Mouse (Mus musculus) forebrain, embryonic 12.5 days (tissue): ENCODE measurements at regions not wholly inside any gene's neighbourhood (a gene's known extent, or its start where the extent isn't known, plus 50 kb on each side); places are given as distances from the start of the nearest gene placed in this dataset.

Source experiments
- ATAC-seq: fragments of 200-750 bp; cut with Nextera tagmentation; 2 replicates; pipeline ENCODE4 v1.8.0; 2017; ENCODE audit warnings: moderate TSS enrichment; ENCODE audit not compliant: low FRiP score
- H3K27ac ChIP-seq: fragments of 300-500 bp; sonication (generic); 2 replicates; pipeline ENCODE4 v1.5.1; 2016; ENCODE audit warnings: mild to moderate bottlenecking
- H3K27me3 ChIP-seq: fragments of 300-500 bp; sonication (generic); 2 replicates; pipeline ENCODE4 v1.6.1; 2016; ENCODE audit warnings: mild to moderate bottlenecking
- H3K36me3 ChIP-seq: fragments of 300-500 bp; sonication (generic); replicated peaks from 2 replicates; pipeline ENCODE4 v1.6.1; 2016; ENCODE audit warnings: mild to moderate bottlenecking
- H3K4me1 ChIP-seq: fragments of 300-500 bp; sonication (generic); 2 replicates; pipeline ENCODE4 v1.6.1; 2016
- H3K4me2 ChIP-seq: fragments of 300-500 bp; sonication (generic); 2 replicates; pipeline ENCODE4 v1.6.1; 2016; ENCODE audit warnings: mild to moderate bottlenecking, moderate library complexity
- H3K4me3 ChIP-seq: fragments of 300-500 bp; sonication (generic); replicated peaks from 2 replicates; pipeline ENCODE4 v1.5.1; 2016; ENCODE audit warnings: mild to moderate bottlenecking
- H3K9ac ChIP-seq: fragments of 300-500 bp; sonication (generic); 2 replicates; pipeline ENCODE4 v1.6.1; 2016; ENCODE audit warnings: mild to moderate bottlenecking
- H3K9me3 ChIP-seq: fragments of 300-500 bp; sonication (generic); 2 replicates; pipeline ENCODE4 v1.6.1; 2016
- WGBS: fragments of 180-500 bp; shearing (Covaris S2); methylation state at CpG from one replicate; pipeline ENCODE4 v1.1.7; 2016; 5-methylcytosine and 5-hydroxymethylcytosine counted together

- WGBS: 90% methylated on average over 1 of the region's 1 CpGs
- no peaks in the 10 kb centered on the region for H3K36me3 ChIP-seq
- ATAC-seq: no peak
These were observed 106.3 kb downstream of the D1Ertd622e start for GRCm38 (mm10) chr1:97555565-97555955.

DNA sequence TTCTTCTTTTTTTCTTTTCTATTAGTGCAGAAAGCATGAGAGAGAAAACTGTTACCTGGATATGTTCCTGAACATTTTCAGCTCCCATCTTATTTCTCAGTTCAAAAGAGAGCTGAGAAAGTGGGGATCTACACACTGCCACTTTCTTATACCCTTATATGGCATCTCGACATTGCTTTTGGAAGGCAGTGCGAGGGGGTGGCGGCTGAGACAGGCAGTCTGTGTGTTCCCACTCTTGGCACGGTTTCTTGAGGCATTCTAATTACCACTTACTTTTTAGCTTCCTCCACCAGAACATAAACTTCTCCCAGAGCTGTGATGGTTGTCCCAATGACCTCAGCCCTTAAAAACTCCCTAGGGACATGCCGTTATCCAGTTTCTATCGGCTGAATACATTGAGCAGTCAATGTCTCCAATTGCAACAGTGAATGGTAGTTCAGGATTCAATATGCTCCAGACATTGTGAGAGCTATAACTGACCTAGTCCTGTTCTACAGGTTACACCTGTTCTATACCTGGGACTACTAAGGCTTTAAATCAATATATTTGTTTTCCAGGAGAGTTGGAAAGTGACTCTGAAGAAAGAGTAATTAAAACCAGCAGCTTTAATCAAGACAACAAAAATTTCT, 106.8 kb downstream of the D1Ertd622e start:
- Histone ChIP-seq H3K27ac (no peak overlapping the region), H3K27me3 (no peaks in the 10 kb centered on the region), H3K4me1 (peaks cover 5% of the 10 kb centered on the region), H3K9ac (no peak overlapping the region), H3K4me2 (no peak overlapping the region), H3K4me3 (no peak overlapping the region), H3K9me3 (no peaks in the 10 kb centered on the region), H3K36me3 (no peaks in the 10 kb centered on the region)
- no peak for ATAC-seq
- WGBS: 81% methylated on average over 6 of the region's 6 CpGs

More at GRCm38 (mm10) chr1:97555565-97555955, 106.3 kb downstream of the D1Ertd622e start:
- Histone ChIP-seq H3K27ac (no peak overlapping the region), H3K4me2 (no peak overlapping the region), H3K27me3 (no peaks in the 10 kb centered on the region), H3K4me3 (no peak overlapping the region), H3K9me3 (no peaks in the 10 kb centered on the region), H3K9ac (no peak overlapping the region), H3K4me1 (peaks cover 5% of the 10 kb centered on the region)

DNA sequence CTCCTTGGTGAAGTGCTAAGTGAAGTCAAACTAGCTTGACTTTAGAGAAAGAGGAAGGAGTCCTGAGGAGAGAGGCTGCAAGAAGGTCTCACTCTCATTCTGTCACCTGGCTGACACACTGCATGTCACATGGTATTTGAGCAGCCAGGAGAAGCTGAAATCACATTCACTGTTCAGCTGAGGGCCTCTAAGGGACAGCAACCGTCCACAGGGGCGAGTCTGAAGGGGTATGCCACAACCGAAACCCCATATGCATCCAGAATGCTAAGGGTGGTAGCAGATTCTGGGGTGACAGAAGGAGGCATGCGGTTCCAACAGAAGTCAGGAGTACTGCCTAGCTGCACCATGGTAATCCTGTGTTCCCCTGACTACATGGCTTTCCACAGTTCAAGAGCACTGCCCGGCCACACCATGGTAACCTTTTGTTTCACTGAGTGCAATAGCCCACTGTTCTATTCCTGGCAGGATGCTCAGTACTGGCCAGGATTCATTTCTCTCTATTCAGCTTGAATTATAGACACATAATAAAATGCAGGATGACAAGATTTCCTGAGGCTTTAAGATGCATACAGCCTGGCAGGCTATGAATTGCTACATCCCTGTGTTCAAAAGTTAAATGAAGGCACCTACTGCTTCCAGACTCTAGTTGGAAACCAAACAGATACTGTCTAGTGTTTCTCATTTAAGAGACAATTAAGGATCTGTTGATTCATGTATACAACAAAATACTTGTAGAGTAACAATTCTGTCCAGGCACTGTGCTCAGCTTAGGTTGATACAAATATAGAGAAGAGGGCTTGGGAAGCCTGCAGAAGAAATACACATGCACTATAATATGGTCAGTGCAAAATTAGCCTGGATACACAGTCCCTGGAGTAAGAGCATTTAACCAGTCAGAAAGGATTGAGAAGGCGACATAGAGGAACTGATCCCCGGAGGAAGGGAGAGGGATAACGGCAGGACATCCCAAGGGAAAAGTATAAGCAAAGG, 108.1 kb downstream of the D1Ertd622e start:
- Histone ChIP-seq H3K36me3 (no peaks in the 10 kb centered on the region), H3K9me3 (no peaks in the 10 kb centered on the region), H3K4me3 (no peak overlapping the region), H3K27me3 (no peaks in the 10 kb centered on the region), H3K27ac (no peak overlapping the region), H3K9ac (no peak overlapping the region), H3K4me1 (peaks cover 5% of the 10 kb centered on the region), H3K4me2 (no peak overlapping the region)
- WGBS: 81% methylated on average over 8 of the region's 8 CpGs
- no peak for ATAC-seq

GRCm38 (mm10) chr1:97552886-97553285, 109.0 kb downstream of the D1Ertd622e start:
- Histone ChIP-seq H3K27me3 (no peaks in the 10 kb centered on the region), H3K36me3 (no peaks in the 10 kb centered on the region), H3K4me2 (no peak overlapping the region), H3K9ac (no peak overlapping the region), H3K9me3 (no peaks in the 10 kb centered on the region), H3K27ac (no peak overlapping the region), H3K4me3 (no peak overlapping the region), H3K4me1 (peaks cover 5% of the 10 kb centered on the region)
- ATAC-seq: no peak
- WGBS: 90% methylated on average over 2 of the region's 2 CpGs

DNA sequence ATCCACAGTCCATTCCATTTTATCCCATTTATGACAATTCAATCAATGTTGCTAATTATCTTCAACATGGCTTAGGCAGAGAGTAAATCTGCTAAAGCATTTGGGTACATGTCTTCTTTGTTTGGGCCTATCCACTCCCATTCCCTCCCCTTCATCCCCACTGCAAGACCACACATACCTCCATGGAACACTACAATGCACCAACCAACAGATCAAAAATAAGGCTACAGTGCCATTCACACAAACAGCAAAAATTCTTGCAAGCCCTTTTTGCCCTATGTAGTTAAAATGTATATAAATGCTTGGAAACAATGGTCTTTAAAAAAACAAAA, 120.7 kb downstream of the D1Ertd622e start:
- H3K9me3 ChIP-seq: no peaks in the 10 kb centered on the region
- 0 out of 2 replicates have a peak overlapping the region, but pooled peaks have one; percentile 29 for H3K4me2 ChIP-seq
- H3K4me3 ChIP-seq: no peak overlapping the region
- H3K9ac ChIP-seq: no peak overlapping the region
- ATAC-seq: peak; percentile 33
- H3K27ac ChIP-seq: peak overlapping the region; percentile 76
- H3K4me1 ChIP-seq: peaks cover 20% of the 10 kb centered on the region
- H3K36me3 ChIP-seq: no peaks in the 10 kb centered on the region
- no peaks in the 10 kb centered on the region for H3K27me3 ChIP-seq

DNA sequence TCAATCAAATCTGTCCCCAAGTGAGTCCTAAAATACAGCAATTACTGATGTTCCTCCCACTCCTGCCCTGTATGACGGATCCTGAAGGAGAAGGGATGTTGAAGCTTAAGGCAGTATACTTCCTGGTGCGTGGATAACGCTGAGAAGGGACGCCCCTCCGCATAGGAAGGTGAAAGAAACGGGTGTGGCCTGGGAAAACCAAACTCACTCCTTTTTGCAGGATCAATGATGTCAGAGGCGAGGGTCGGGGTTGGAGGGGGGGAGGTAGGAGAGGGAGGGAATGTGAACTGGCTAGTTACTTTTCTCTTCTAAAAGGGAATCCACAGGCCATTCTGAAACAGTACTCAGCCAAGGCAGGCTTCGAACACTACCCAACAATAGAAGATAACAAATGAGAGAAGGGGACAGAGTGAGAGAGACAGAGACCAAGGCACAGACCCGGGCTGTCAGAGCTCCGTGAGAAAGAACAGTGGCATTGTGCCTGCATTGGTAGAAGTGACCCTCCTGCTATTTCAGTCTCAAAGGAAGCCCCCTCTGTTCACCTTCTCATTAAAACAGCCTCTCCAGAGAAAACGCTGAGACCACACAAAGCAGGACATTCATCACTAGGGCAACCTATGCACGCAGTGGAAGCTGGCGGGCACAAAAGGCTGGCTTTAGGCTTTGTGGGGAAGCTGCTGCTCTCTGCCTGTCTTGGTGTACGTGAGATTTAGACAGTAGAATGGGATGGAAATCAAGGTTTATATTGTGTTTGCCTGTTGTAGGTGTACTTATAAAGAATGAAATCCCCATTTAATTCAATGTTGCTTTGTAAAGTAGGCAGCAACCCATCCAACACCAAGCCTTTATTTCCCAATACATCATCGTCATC, 121.3 kb downstream of the D1Ertd622e start:
- no peaks in the 10 kb centered on the region for H3K9me3 ChIP-seq

GRCm38 (mm10) chr1:97496915-97497314, 165.0 kb downstream of the D1Ertd622e start:
- Histone ChIP-seq H3K27me3 (no peaks in the 10 kb centered on the region), H3K9me3 (no peaks in the 10 kb centered on the region), H3K36me3 (no peaks in the 10 kb centered on the region), H3K9ac (no peak overlapping the region), H3K4me1 (no peaks in the 10 kb centered on the region), H3K4me3 (no peak overlapping the region), H3K4me2 (no peak overlapping the region), H3K27ac (no peak overlapping the region)
- ATAC-seq: no peak
- 79% methylated on average over 1 of the region's 1 CpGs for WGBS

More for the DNA sequence above, 121.3 kb downstream of the D1Ertd622e start:
- H3K27ac ChIP-seq: peak overlapping the region; percentile 76
- peak overlapping the region; percentile 29 for H3K4me2 ChIP-seq
- H3K4me1 ChIP-seq: peaks cover 20% of the 10 kb centered on the region
- no peak overlapping the region for H3K9ac ChIP-seq
- WGBS: 8% methylated on average over 16 of the region's 16 CpGs
- H3K27me3 ChIP-seq: no peaks in the 10 kb centered on the region
- H3K36me3 ChIP-seq: no peaks in the 10 kb centered on the region
- H3K4me3 ChIP-seq: no peak overlapping the region
- peak; percentile 94 for ATAC-seq

GRCm38 (mm10) chr1:97479921-97480320, 182.0 kb downstream of the D1Ertd622e start:
- H3K9ac ChIP-seq: no peak overlapping the region
- no peaks in the 10 kb centered on the region for H3K36me3 ChIP-seq
- 65% methylated on average over 2 of the region's 2 CpGs for WGBS
- H3K27me3 ChIP-seq: no peaks in the 10 kb centered on the region
- ATAC-seq: no peak
- no peak overlapping the region for H3K4me2 ChIP-seq
- H3K4me1 ChIP-seq: no peaks in the 10 kb centered on the region
- no peak overlapping the region for H3K4me3 ChIP-seq
- H3K27ac ChIP-seq: no peak overlapping the region
- H3K9me3 ChIP-seq: no peaks in the 10 kb centered on the region
